Comparison of ENCODE assay signal across 11 mouse cellular contexts in the genomic region with DNA sequence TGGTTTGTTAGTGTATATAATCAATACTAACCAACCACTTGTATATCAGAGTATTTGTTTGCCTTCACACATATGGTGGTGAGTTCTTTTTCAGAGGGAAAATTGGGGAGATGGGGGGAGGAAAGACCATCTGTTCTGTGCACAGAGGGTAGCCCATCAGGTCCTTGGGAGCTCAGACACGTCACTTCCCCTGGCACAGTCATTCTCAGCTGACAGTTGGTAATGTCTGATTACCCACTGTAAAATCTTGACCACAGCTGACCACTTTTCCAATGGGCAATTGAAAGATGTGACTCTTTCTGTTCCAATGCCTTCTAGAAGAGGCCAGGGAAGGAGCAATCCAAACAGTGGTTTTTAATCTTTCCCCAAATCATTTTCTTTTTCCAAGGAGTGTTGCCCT.
DNase-seq lines count a peak whose midpoint lies in the region; ATAC-seq and TF ChIP-seq lines count a peak whose summit lies in the region.
"Had no signal": no experiment of that assay in that cellular context is flagged by ENCODE, and none has a peak within 500 bp of the region (broad histone marks: within the 10 kb centered on the region; RNA-seq: fewer than 3 reads in every experiment).

No protein-coding gene starts in this region.

- H3K4me3 ChIP-seq in heart, embryonic 13.5 days, result no peak overlapping the region
- H3K4me3 ChIP-seq in limb, embryonic 15.5 days, result no peak overlapping the region
- H3K4me3 ChIP-seq in stomach, postnatal 0 days (ENCODE audit: low read depth, low read length), result no peak overlapping the region
- H3K4me3 ChIP-seq: forebrain, embryonic 13.5 days; hindbrain, embryonic 10.5 days had no signal

- no peak for TF ChIP-seq CTCF in stomach, postnatal 0 days (IDR thresholded peaks at IDR 0.05; ENCODE audit: low read depth)

- peak overlapping the region; percentile 62 for H3K9ac ChIP-seq in heart, embryonic 13.5 days
- H3K9ac ChIP-seq in limb, embryonic 15.5 days, result no peak overlapping the region
- H3K9ac ChIP-seq in stomach, postnatal 0 days (ENCODE audit: low read length), result no peak overlapping the region
- H3K9ac ChIP-seq: forebrain, embryonic 13.5 days had no signal

- H3K4me1 ChIP-seq in heart, embryonic 13.5 days, result peaks cover 86% of the 10 kb centered on the region
- H3K4me1 ChIP-seq in limb, embryonic 15.5 days, result peaks cover 43% of the 10 kb centered on the region
- peaks cover 18% of the 10 kb centered on the region for H3K4me1 ChIP-seq in stomach, postnatal 0 days (replicated peaks; ENCODE audit: control insufficient read depth, insufficient read depth)
- H3K4me1 ChIP-seq: forebrain, embryonic 13.5 days had no signal

- ATAC-seq in heart, embryonic 13.5 days (ENCODE audit: extremely low read depth, insufficient number of reproducible peaks, low FRiP score, low TSS enrichment), result no peak
- no peak for ATAC-seq in limb, embryonic 15.5 days (ENCODE audit: insufficient number of reproducible peaks, low FRiP score, low TSS enrichment, low read depth)
- no peak for ATAC-seq in stomach, postnatal 0 days (ENCODE audit: low FRiP score, low TSS enrichment)
- ATAC-seq: forebrain, embryonic 13.5 days had no signal

- no peak for DNase-seq in heart, postnatal 14 days
- DNase-seq in thymus, postnatal 14 days, result peak; percentile 21
- no peak for DNase-seq in thymus, postnatal 36 days
- DNase-seq in stomach, postnatal 0 days (ENCODE audit: low spot score), result no peak
- no peak for DNase-seq in cerebellum, adult 8-10 months
- DNase-seq in spleen, postnatal 4 days (ENCODE audit: low spot score in 2 of 2), result no peak
- DNase-seq: cerebellum, adult 2 months had no signal

- H3K27ac ChIP-seq in heart, embryonic 13.5 days (replicated peaks), result peak overlapping the region; percentile 74
- peak overlapping the region; percentile 61 for H3K27ac ChIP-seq in limb, embryonic 15.5 days
- peak overlapping the region; percentile 61 for H3K27ac ChIP-seq in stomach, postnatal 0 days (replicated peaks)
- H3K27ac ChIP-seq: forebrain, embryonic 13.5 days had no signal

- no peaks in the 10 kb centered on the region for H3K9me3 ChIP-seq in heart, embryonic 13.5 days
- no peaks in the 10 kb centered on the region for H3K9me3 ChIP-seq in limb, embryonic 15.5 days
- H3K9me3 ChIP-seq in stomach, postnatal 0 days (ENCODE audit: control insufficient read depth, low read length), result no peaks in the 10 kb centered on the region
- H3K9me3 ChIP-seq: forebrain, embryonic 13.5 days; hindbrain, embryonic 10.5 days had no signal

- H3K27me3 ChIP-seq in heart, embryonic 13.5 days (replicated peaks), result no peaks in the 10 kb centered on the region
- no peaks in the 10 kb centered on the region for H3K27me3 ChIP-seq in limb, embryonic 15.5 days
- no peaks in the 10 kb centered on the region for H3K27me3 ChIP-seq in stomach, postnatal 0 days (ENCODE audit: control insufficient read depth, insufficient read depth, low read length)
- H3K27me3 ChIP-seq: forebrain, embryonic 13.5 days had no signal

- TF ChIP-seq EP300 in stomach, postnatal 0 days (optimal IDR thresholded peaks at IDR 0.05), result no peak

- H3K4me2 ChIP-seq in heart, embryonic 13.5 days, result peak overlapping the region; percentile 47
- no peak overlapping the region for H3K4me2 ChIP-seq in limb, embryonic 15.5 days
- H3K4me2 ChIP-seq in stomach, postnatal 0 days (replicated peaks; ENCODE audit: low read depth), result no peak overlapping the region
- H3K4me2 ChIP-seq: forebrain, embryonic 13.5 days had no signal

- intact Hi-C loops in heart, postnatal 14 days (cut with DNase I), result no loop called here

- WGBS in heart, embryonic 13.5 days, result 31% methylated on average over 1 of the region's 1 CpGs
- WGBS in limb, embryonic 15.5 days, result 31% methylated on average over 1 of the region's 1 CpGs
- WGBS in stomach, postnatal 0 days, result 39% methylated on average over 1 of the region's 1 CpGs

- H3K36me3 ChIP-seq in heart, embryonic 13.5 days, result no peaks in the 10 kb centered on the region
- no peaks in the 10 kb centered on the region for H3K36me3 ChIP-seq in limb, embryonic 15.5 days
- H3K36me3 ChIP-seq in stomach, postnatal 0 days (ENCODE audit: control insufficient read depth, insufficient read depth, low read length), result no peaks in the 10 kb centered on the region
- H3K36me3 ChIP-seq: hindbrain, embryonic 10.5 days had no signal
